Mouse (Mus musculus): ENCODE data around the gene Tigd3. TPM values are rescaled to one million over a fixed set of nuclear protein-coding genes. Genes with fewer than 3 reads are reported as not detected.
A peak's percentile ranks its signal among the peaks of the same experiment; 100 is the strongest.

Gene Tigd3
- polyA plus RNA-seq, 1 experiment, result 0.52 TPM

DNA sequence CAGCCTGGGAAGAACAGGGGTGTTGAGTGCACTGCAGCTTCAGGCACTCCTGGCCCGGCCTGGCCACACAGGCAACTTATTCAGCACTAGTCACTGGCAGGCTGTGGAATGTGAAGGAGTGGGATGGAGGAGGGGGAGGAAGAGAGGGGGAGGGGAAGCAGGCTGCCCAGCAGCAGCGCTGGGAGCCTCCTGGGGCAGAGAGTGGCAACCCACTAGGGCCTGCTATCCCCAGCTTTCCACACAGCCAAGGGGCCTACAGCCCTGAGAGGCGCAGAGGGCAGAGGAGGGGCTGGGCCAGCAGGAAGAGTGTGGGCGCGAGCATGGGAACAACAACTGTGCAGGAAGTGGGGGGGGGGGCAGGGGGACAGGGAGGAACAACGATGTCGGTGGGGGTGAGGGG, 22.7 kb downstream of the Tigd3 start:
- H3K36me3 ChIP-seq (ENCODE audit: control insufficient read depth, insufficient read depth, low read length), result no peaks in the 10 kb centered on the region

DNA sequence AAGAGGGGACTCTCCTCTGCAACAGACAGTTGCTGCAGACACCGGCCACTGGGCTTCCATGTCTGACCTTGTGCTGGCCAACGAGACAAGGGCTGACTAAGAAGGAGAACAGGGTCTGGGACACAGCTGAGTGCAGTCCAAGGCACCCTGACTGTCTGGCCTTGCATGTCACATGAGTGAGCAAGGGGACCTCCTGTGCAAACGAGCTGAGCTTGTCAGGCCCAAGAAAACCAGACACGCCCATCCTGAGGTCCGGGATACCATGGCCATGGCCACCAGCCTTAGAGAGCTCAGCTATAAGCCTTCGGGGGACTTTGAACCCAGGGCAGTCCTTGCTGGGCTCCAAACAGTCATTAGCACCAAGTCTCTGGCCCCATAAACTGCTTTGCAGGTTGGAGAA, 25.9 kb downstream of the Tigd3 start:
- 79% methylated on average over 6 of the region's 6 CpGs for WGBS
- Histone ChIP-seq H3K4me3 (ENCODE audit: insufficient read depth, low read depth, low read length) (no peak overlapping the region), H3K36me3 (ENCODE audit: control insufficient read depth, insufficient read depth, low read length) (no peaks in the 10 kb centered on the region), H3K27ac (ENCODE audit: insufficient read depth, low read depth, low read length) (no peak overlapping the region), H3K27me3 (replicated peaks; ENCODE audit: control insufficient read depth, insufficient read depth, low read length) (no peaks in the 10 kb centered on the region), H3K4me1 (ENCODE audit: control insufficient read depth, insufficient read depth, low read length) (no peaks in the 10 kb centered on the region; the same call in 1 of the 2 replicates)
- TF ChIP-seq POLR2A (IDR thresholded peaks at IDR 0.05; ENCODE audit: low read depth, low read length), result no peak
- no peak for TF ChIP-seq CTCF (conservative IDR thresholded peaks at IDR 0.05; ENCODE audit: insufficient read depth, insufficient read length, low read depth, low read length)
- DNase-seq, result no peak

More for the DNA sequence above, 22.7 kb downstream of the Tigd3 start:
- Histone ChIP-seq H3K27ac (ENCODE audit: insufficient read depth, low read depth, low read length) (no peak overlapping the region), H3K27me3 (replicated peaks; ENCODE audit: control insufficient read depth, insufficient read depth, low read length) (no peaks in the 10 kb centered on the region), H3K4me3 (ENCODE audit: insufficient read depth, low read depth, low read length) (no peak overlapping the region), H3K4me1 (ENCODE audit: control insufficient read depth, insufficient read depth, low read length) (peaks cover 9% of the 10 kb centered on the region; the same call in 1 of the 2 replicates)
- 29% methylated on average over 7 of the region's 7 CpGs for WGBS
- TF ChIP-seq POLR2A (IDR thresholded peaks at IDR 0.05; ENCODE audit: low read depth, low read length) (no peak), CTCF (conservative IDR thresholded peaks at IDR 0.05; ENCODE audit: insufficient read depth, insufficient read length, low read depth, low read length) (no peak)
- DNase-seq, result no peak

DNA sequence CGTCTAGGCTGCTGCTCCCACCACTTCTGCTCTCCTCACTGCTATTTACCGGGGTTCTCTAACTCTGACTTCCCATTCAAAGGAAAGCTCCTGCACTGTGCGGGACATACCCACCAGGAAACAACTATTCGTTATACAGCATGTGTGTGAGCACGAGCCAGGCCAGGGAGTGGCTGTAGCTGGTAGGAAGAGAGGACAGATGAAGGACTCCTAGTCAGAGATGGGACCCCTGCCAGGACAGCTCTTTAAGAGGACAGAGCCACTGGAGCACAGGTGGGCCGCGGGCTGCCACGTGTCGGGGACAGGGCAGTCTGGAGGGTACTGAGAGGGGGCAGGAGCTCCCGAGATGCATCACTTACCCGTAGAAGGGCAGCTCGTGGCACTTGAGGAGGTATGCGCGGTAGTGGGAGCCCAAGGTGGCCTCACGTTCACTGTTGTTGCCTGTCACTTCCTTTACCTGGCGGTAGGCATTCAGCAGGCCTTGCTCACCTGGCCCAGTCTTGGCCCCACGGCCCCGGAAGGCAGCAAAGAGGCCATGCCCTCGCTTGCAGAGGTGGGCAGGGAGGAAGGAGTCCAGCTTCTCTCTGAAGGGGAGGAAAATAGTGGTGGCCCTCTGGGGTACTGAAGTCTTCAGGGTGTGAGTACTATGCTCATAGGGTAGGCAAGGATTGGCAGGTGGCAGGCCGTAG, 29.1 kb downstream of the Tigd3 start:
- Histone ChIP-seq H3K27ac (ENCODE audit: insufficient read depth, low read depth, low read length) (no peak overlapping the region), H3K36me3 (ENCODE audit: control insufficient read depth, insufficient read depth, low read length) (no peaks in the 10 kb centered on the region; the same call in 1 of the 2 replicates), H3K4me3 (ENCODE audit: insufficient read depth, low read depth, low read length) (no peak overlapping the region), H3K27me3 (replicated peaks; ENCODE audit: control insufficient read depth, insufficient read depth, low read length) (no peaks in the 10 kb centered on the region), H3K4me1 (ENCODE audit: control insufficient read depth, insufficient read depth, low read length) (no peaks in the 10 kb centered on the region)
- TF ChIP-seq POLR2A (IDR thresholded peaks at IDR 0.05; ENCODE audit: low read depth, low read length), result no peak
- no peak for TF ChIP-seq CTCF (conservative IDR thresholded peaks at IDR 0.05; ENCODE audit: insufficient read depth, insufficient read length, low read depth, low read length)
- DNase-seq, result no peak
- WGBS, result 93% methylated on average over 20 of the region's 20 CpGs

DNA sequence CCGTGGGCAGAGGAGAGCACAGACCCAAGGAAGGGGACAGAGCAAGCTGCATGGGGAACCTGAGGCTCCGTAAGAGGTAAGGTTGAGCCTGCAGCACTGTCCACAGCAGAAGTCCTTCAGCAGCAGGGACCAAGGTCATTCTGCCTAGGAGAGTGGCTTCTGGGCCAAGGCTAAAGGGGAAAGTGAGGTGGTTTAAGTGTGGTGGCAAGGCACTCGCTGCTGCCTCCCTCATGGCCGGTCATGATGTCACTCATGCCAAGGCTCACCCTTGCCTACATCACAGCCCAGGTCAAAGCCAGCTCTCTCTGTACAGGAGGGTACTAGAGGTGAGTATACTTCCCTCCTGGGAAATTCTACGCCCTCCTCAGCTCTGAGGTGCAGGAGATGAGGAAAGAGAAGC, 30.2 kb downstream of the Tigd3 start:
- no peaks in the 10 kb centered on the region; the same call in none of the 2 replicates for H3K36me3 ChIP-seq (ENCODE audit: control insufficient read depth, insufficient read depth, low read length)
- 89% methylated on average over 5 of the region's 5 CpGs for WGBS
- H3K27me3 ChIP-seq (replicated peaks; ENCODE audit: control insufficient read depth, insufficient read depth, low read length), result no peaks in the 10 kb centered on the region
- no peak for DNase-seq
- H3K4me1 ChIP-seq (ENCODE audit: control insufficient read depth, insufficient read depth, low read length), result no peaks in the 10 kb centered on the region
- H3K4me3 ChIP-seq (ENCODE audit: insufficient read depth, low read depth, low read length), result no peak overlapping the region
- no peak overlapping the region for H3K27ac ChIP-seq (ENCODE audit: insufficient read depth, low read depth, low read length)
- TF ChIP-seq POLR2A (IDR thresholded peaks at IDR 0.05; ENCODE audit: low read depth, low read length) (no peak), CTCF (conservative IDR thresholded peaks at IDR 0.05; ENCODE audit: insufficient read depth, insufficient read length, low read depth, low read length) (no peak)

DNA sequence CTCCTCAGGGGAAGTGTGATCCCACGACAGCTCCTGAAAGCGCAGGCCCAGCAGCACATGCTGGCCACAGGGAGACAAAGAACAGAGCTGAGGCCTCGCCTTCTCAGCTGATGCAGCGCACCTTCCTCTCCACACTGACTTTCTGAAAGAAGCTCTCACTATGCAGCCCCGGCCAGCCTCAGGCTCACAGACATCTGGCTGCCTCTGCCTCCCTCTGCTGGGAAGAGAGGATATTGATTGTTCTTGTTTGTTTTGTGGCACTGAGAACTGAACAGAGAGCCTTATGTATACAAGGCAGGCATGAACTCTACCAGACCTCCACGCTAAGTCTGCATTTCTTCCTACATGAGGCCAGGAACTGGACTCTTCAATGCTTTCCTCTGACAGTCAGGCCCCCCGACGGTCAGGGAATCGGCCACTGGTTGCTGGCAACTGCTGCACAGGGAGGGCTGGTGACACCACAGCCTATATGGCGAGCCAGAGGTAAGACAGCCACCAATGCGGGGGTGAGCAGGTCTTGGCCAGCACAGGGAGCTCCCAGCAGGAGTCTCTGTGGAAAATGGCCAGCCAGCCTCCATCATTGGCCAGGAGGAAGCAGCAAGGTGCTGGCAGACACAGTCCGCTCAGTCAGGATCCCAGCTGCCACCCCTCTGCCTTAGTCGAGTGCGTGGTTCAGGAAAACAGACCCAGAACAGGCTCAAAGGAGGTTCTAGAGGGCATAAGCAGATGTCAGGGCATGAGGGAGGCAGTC, 31.4 kb downstream of the Tigd3 start:
- Histone ChIP-seq H3K27ac (ENCODE audit: insufficient read depth, low read depth, low read length) (no peak overlapping the region), H3K27me3 (replicated peaks; ENCODE audit: control insufficient read depth, insufficient read depth, low read length) (no peaks in the 10 kb centered on the region), H3K4me3 (ENCODE audit: insufficient read depth, low read depth, low read length) (no peak overlapping the region), H3K4me1 (ENCODE audit: control insufficient read depth, insufficient read depth, low read length) (no peaks in the 10 kb centered on the region), H3K36me3 (ENCODE audit: control insufficient read depth, insufficient read depth, low read length) (no peaks in the 10 kb centered on the region; the same call in none of the 2 replicates)
- TF ChIP-seq POLR2A (IDR thresholded peaks at IDR 0.05; ENCODE audit: low read depth, low read length) (no peak), CTCF (conservative IDR thresholded peaks at IDR 0.05; ENCODE audit: insufficient read depth, insufficient read length, low read depth, low read length) (0 out of 2 replicates have a peak, but pooled peaks have one; percentile 20)
- DNase-seq, result no peak
- 96% methylated on average over 14 of the region's 14 CpGs for WGBS

DNA sequence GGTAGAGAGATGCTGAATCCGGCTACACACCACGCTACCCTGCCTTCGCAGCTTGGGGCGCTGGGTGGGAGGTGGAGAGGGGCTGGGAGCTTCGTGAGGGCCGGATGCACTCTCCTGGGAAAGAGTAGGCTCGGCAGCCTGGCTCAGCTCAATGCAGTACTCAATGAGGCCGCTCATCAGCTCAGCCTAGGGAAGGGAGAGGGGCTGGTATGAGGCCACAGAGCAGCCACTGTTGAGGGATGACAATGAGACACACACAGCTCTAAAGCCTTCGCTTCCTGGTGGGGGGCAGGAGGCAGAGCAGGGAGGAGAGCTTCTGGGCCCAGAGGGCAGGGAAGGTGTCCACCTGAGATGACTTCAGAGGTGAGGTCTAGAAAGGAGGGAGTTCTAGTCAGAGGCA, 37.3 kb downstream of the Tigd3 start:
- WGBS, result 93% methylated on average over 9 of the region's 9 CpGs
- Histone ChIP-seq H3K27me3 (replicated peaks; ENCODE audit: control insufficient read depth, insufficient read depth, low read length) (no peaks in the 10 kb centered on the region), H3K36me3 (ENCODE audit: control insufficient read depth, insufficient read depth, low read length) (no peaks in the 10 kb centered on the region; the same call in 1 of the 2 replicates), H3K27ac (ENCODE audit: insufficient read depth, low read depth, low read length) (no peak overlapping the region), H3K4me3 (ENCODE audit: insufficient read depth, low read depth, low read length) (no peak overlapping the region), H3K4me1 (ENCODE audit: control insufficient read depth, insufficient read depth, low read length) (no peaks in the 10 kb centered on the region)
- no peak for DNase-seq
- TF ChIP-seq CTCF (conservative IDR thresholded peaks at IDR 0.05; ENCODE audit: insufficient read depth, insufficient read length, low read depth, low read length) (no peak), POLR2A (IDR thresholded peaks at IDR 0.05; ENCODE audit: low read depth, low read length) (no peak)
